Mouse (Mus musculus): ENCODE measurements around the gene Phc2. TPM values are rescaled to one million over a fixed set of nuclear protein-coding genes. Genes with fewer than 3 reads are reported as not detected.

The Phc2 gene
- polyA plus RNA-seq, 1 experiment from 2014 or later = 24.5 TPM

DNA sequence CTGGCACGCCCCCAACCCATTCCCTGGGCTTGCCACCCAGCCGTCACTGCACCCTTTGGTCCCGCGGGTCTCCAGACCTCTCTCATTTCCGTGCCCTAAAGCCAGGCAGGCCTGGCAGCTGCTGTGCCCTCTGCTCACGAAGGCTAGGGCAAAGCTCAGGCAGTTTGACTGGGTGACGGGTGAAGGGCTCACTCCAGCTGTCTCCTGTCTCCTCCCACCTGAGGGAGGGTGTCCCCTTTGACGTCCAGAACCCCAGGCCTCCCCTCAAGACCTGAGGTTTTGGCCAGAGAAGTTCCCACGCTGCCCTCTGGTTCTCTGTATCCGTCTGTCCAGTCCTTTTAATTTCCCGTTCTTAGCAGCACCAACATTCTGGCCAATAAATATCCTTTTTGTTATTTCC, 119.3 kb downstream of the Phc2 start:
- Histone ChIP-seq H3K4me3 (no peak overlapping the region), H3K27me3 (ENCODE audit: insufficient read depth, poor library complexity, severe bottlenecking) (no peaks in the 10 kb centered on the region), H3K27ac (no peak overlapping the region), H3K4me1 (peaks cover 20% of the 10 kb centered on the region), H3K9me3 (no peaks in the 10 kb centered on the region), H3K36me3 (peaks cover 71% of the 10 kb centered on the region)
- WGBS = 87% methylated on average over 11 of the region's 11 CpGs
- DNase-seq (ENCODE audit: low spot score) = no peak

DNA sequence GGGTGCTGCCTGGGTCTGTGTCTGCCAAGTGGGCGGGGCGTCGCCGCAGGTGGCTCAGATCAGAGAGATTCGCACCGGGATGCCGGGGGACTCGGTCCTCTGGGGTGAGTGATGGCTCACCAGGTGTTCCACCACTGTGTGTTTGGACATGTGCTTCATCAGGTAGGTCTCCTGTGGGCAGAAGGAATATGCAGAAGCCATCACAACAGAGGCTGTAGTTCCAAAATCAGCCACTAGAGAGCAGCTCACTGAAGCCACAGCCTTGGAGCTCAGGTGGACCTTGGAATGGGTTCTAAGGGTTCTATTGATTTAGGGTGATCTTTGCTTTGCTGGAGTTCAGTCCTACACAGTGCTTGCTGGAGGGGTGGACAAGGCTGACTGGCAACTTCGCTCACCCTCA, 120.0 kb downstream of the Phc2 start:
- Histone ChIP-seq H3K9me3 (no peaks in the 10 kb centered on the region), H3K27me3 (ENCODE audit: insufficient read depth, poor library complexity, severe bottlenecking) (no peaks in the 10 kb centered on the region), H3K36me3 (peaks cover 77% of the 10 kb centered on the region), H3K27ac (no peak overlapping the region), H3K4me1 (peaks cover 16% of the 10 kb centered on the region), H3K4me3 (no peak overlapping the region)
- 87% methylated on average over 9 of the region's 9 CpGs for WGBS
- no peak for DNase-seq (ENCODE audit: low spot score)

GRCm38 (mm10) chr4:128776568-128777289, 122.2 kb downstream of the Phc2 start:
- H3K9me3 ChIP-seq = no peaks in the 10 kb centered on the region
- WGBS = 43% methylated on average over 20 of the region's 20 CpGs
- H3K27ac ChIP-seq = no peak overlapping the region
- peak; percentile 88 for DNase-seq (ENCODE audit: low spot score)
- H3K4me3 ChIP-seq = no peak overlapping the region
- H3K4me1 ChIP-seq = no peaks in the 10 kb centered on the region; the same call in none of the 2 replicates
- H3K27me3 ChIP-seq (ENCODE audit: insufficient read depth, poor library complexity, severe bottlenecking) = no peaks in the 10 kb centered on the region
- H3K36me3 ChIP-seq = peaks cover 96% of the 10 kb centered on the region

- H3K9me3 ChIP-seq = no peaks in the 10 kb centered on the region
- peaks cover 7% of the 10 kb centered on the region for H3K4me1 ChIP-seq
- H3K27me3 ChIP-seq (ENCODE audit: insufficient read depth, poor library complexity, severe bottlenecking) = no peaks in the 10 kb centered on the region
- WGBS = 87% methylated on average over 11 of the region's 11 CpGs
- no peak overlapping the region for H3K27ac ChIP-seq
- DNase-seq (ENCODE audit: low spot score) = no peak
- no peak overlapping the region for H3K4me3 ChIP-seq
- peaks cover 96% of the 10 kb centered on the region for H3K36me3 ChIP-seq
Observed at GRCm38 (mm10) chr4:128777593-128777992, 123.1 kb downstream of the Phc2 start.

DNA sequence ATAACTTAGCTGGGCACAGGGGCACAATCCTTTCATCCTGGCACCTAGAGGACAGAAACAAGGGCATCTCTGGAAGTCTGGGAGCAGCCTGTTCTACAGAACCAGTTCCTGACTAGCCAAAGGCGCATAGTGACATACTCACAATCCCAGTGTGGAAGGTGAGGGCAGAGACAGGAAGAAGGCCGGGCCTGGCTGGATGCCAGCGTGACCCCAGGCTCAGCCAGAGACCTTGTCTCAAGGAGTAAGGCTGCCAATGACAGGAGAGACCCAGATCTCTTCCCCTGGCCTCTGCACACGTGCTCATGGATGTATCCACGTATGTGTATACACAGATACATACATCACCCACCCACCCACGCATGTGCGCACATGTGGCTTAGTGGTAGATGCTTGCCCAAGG, 127.5 kb downstream of the Phc2 start:
- H3K4me3 ChIP-seq = no peak overlapping the region
- H3K27ac ChIP-seq = no peak overlapping the region
- peaks cover 91% of the 10 kb centered on the region for H3K36me3 ChIP-seq
- H3K4me1 ChIP-seq = peaks cover 13% of the 10 kb centered on the region
- no peak for DNase-seq (ENCODE audit: low spot score)
- H3K27me3 ChIP-seq (ENCODE audit: insufficient read depth, poor library complexity, severe bottlenecking) = no peaks in the 10 kb centered on the region
- H3K9me3 ChIP-seq = no peaks in the 10 kb centered on the region
- 87% methylated on average over 7 of the region's 7 CpGs for WGBS

GRCm38 (mm10) chr4:128782645-128783044, 128.1 kb downstream of the Phc2 start:
- H3K4me3 ChIP-seq = no peak overlapping the region
- H3K4me1 ChIP-seq = peaks cover 13% of the 10 kb centered on the region; the same call in 1 of the 2 replicates
- no peaks in the 10 kb centered on the region for H3K27me3 ChIP-seq (ENCODE audit: insufficient read depth, poor library complexity, severe bottlenecking)
- whole genome bisulfite sequencing = 39% methylated on average over 4 of the region's 4 CpGs
- H3K27ac ChIP-seq = no peak overlapping the region
- H3K9me3 ChIP-seq = no peaks in the 10 kb centered on the region
- peaks cover 91% of the 10 kb centered on the region for H3K36me3 ChIP-seq
- DNase-seq (ENCODE audit: low spot score) = no peak

GRCm38 (mm10) chr4:128784950-128785631, 130.6 kb downstream of the Phc2 start:
- Histone ChIP-seq H3K4me1 (peaks cover 18% of the 10 kb centered on the region), H3K27ac (no peak overlapping the region), H3K27me3 (ENCODE audit: insufficient read depth, poor library complexity, severe bottlenecking) (no peaks in the 10 kb centered on the region), H3K36me3 (peaks cover 86% of the 10 kb centered on the region), H3K4me3 (no peak overlapping the region), H3K9me3 (no peaks in the 10 kb centered on the region)
- no peak for DNase-seq (ENCODE audit: low spot score)
- WGBS = 92% methylated on average over 15 of the region's 15 CpGs

GRCm38 (mm10) chr4:128785921-128786654, 131.6 kb downstream of the Phc2 start:
- Histone ChIP-seq H3K4me3 (no peak overlapping the region), H3K9me3 (no peaks in the 10 kb centered on the region), H3K27ac (no peak overlapping the region), H3K27me3 (ENCODE audit: insufficient read depth, poor library complexity, severe bottlenecking) (no peaks in the 10 kb centered on the region), H3K36me3 (peaks cover 84% of the 10 kb centered on the region), H3K4me1 (peaks cover 28% of the 10 kb centered on the region)
- DNase-seq (ENCODE audit: low spot score) = no peak
- WGBS = 89% methylated on average over 11 of the region's 11 CpGs

DNA sequence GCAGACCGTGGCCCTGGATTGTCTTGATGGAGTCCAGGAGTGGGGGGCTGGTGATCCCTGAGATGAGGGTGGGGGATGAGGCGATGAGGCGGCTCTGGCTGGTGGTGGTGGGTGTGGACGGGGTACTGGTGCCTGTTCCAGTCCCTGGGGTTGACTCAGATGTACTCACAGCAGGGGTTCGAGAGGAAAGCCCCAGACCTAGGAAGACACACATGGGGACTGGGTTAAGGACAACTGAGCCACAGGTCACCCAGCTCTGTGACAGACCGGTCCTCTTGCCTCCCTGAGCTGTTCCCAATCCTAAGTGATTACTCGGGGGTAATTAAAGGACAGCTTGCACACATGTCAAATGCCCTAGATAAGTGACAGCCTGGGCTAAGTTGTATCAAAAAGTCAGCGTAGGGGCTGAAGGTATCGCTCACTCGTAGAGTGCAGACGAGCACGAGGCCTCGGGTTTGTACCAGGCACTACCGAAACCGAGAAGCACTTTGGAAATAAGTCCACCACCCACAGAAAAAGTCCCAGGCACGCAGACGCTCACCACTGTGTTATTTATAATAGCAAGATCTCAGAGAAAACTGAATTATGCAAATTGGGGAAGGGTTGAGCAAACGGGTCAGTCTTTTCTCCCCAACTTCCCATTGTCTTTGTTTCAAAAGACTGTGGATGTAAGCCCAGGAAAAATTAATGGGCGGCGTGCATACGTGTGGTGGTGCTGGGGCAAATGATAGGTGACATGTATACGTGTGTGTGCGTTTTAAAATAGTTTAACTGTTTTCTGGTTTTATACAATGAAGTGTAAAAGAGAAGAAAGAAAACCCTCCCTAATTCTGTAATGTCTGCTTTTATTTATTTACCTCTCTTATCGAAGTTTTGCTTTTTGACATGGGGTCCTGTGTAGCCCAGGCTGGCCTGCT, 132.8 kb downstream of the Phc2 start:
- no peaks in the 10 kb centered on the region for H3K9me3 ChIP-seq
- no peaks in the 10 kb centered on the region for H3K27me3 ChIP-seq (ENCODE audit: insufficient read depth, poor library complexity, severe bottlenecking)
- H3K27ac ChIP-seq = no peak overlapping the region
- peaks cover 36% of the 10 kb centered on the region for H3K4me1 ChIP-seq
- 89% methylated on average over 24 of the region's 24 CpGs for WGBS
- peaks cover 78% of the 10 kb centered on the region for H3K36me3 ChIP-seq
- no peak for DNase-seq (ENCODE audit: low spot score)
- no peak overlapping the region for H3K4me3 ChIP-seq

DNA sequence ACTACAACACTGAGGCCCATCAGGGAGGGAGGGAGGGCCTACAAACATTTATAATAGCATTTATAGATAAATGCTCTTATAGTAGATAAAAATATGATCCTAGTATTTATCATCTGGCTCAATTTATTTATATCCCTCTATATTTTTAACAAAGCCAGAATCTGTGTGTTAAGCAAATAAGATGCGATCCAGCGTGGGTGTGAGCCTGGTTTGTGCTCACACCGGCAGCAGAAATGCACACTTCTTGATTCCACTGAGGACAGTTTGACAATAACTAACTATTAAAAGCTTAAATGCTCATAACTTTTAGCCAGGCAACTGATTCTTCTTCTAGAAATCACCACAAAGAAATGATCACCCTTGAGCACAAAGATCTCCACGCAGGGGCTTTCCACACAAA, 133.6 kb downstream of the Phc2 start:
- no peak overlapping the region for H3K27ac ChIP-seq
- 97% methylated on average over 4 of the region's 4 CpGs for WGBS
- peaks cover 77% of the 10 kb centered on the region for H3K36me3 ChIP-seq

GRCm38 (mm10) chr4:128789646-128790045, 135.1 kb downstream of the Phc2 start:
- WGBS = 39% methylated on average over 18 of the region's 18 CpGs
- 0 out of 2 replicates have a peak overlapping the region, but pooled peaks have one; percentile 19 for H3K4me3 ChIP-seq

More for the DNA sequence above, 133.6 kb downstream of the Phc2 start:
- peaks cover 34% of the 10 kb centered on the region for H3K4me1 ChIP-seq
- no peaks in the 10 kb centered on the region for H3K27me3 ChIP-seq (ENCODE audit: insufficient read depth, poor library complexity, severe bottlenecking)
- H3K4me3 ChIP-seq = no peak overlapping the region
- no peaks in the 10 kb centered on the region for H3K9me3 ChIP-seq
- no peak for DNase-seq (ENCODE audit: low spot score)

DNA sequence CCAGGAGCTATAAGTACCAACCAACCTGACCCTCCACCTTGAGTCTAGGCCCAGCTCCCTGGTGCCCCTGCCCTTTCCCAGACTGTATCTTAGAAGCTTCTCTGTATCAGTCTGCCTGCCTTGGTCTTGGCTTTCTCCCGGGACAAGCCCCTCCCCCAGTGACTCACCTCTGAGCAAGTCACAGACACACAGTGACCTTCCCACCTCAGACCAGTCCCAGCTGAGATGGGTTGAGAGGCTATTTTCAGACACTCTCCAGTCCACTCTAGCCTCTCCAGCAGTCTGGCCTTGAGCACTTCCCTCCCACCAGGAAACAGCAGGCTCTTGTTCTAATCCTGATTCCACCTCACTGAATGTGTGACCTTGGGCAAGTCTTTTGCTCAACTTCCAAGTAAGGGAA, 139.2 kb downstream of the Phc2 start:
- Histone ChIP-seq H3K27me3 (ENCODE audit: insufficient read depth, poor library complexity, severe bottlenecking) (no peaks in the 10 kb centered on the region), H3K9me3 (no peaks in the 10 kb centered on the region), H3K4me1 (peaks cover 87% of the 10 kb centered on the region), H3K4me3 (no peak overlapping the region), H3K36me3 (peaks cover 43% of the 10 kb centered on the region), H3K27ac (peak overlapping the region; percentile 71)
- DNase-seq (ENCODE audit: low spot score) = peak; percentile 86
- 18% methylated on average over 1 of the region's 1 CpGs for WGBS

More at GRCm38 (mm10) chr4:128789646-128790045, 135.1 kb downstream of the Phc2 start:
- Histone ChIP-seq H3K36me3 (peaks cover 78% of the 10 kb centered on the region), H3K4me1 (peaks cover 49% of the 10 kb centered on the region), H3K27me3 (ENCODE audit: insufficient read depth, poor library complexity, severe bottlenecking) (no peaks in the 10 kb centered on the region), H3K27ac (no peak overlapping the region), H3K9me3 (no peaks in the 10 kb centered on the region)
- no peak for DNase-seq (ENCODE audit: low spot score)
